Mouse (Mus musculus): ENCODE data around the gene Olfr1423.

- no peak for TF ChIP-seq MXI1 (IDR thresholded peaks at IDR 0.05; ENCODE audit: low read depth, low read length)
- TF ChIP-seq GATA1 (IDR thresholded peaks at IDR 0.05; ENCODE audit: low read depth, low read length) = no peak
- TF ChIP-seq HCFC1 (IDR thresholded peaks at IDR 0.05; ENCODE audit: low read depth, low read length) = no peak
- TF ChIP-seq CTCF (IDR thresholded peaks at IDR 0.05 in 2 of 3, conservative IDR thresholded peaks at IDR 0.05 in 1 of 3; ENCODE audit: control insufficient read depth in 1 of 3, insufficient read depth in 1 of 3, low read depth in 2 of 3, low read length in 3 of 3, poor library complexity in 1 of 3, severe bottlenecking in 1 of 3) = no peak
- TF ChIP-seq USF1 (IDR thresholded peaks at IDR 0.05; ENCODE audit: low read depth, low read length) = no peak
- TF ChIP-seq USF2 (IDR thresholded peaks at IDR 0.05; ENCODE audit: borderline replicate concordance in 1 of 2, insufficient read depth in 1 of 2, low read depth in 1 of 2, low read length in 2 of 2) = no peak
These were observed 38.3 kb downstream of the Olfr1423 start for GRCm38 (mm10) chr19:12002791-12003190.
